Mouse (Mus musculus): Measurements from ENCODE around the gene Opn1sw. TPM values are rescaled to one million over a fixed set of nuclear protein-coding genes. Genes with fewer than 3 reads are reported as not detected.
"Not testable (repeated sequence)": the region's sequence is repeated elsewhere in the genome, so short reads cannot be mapped to it uniquely, and the experiment has no call there.

Opn1sw gene
- polyA plus RNA-seq, 1 experiment from 2014 or later: 0.32 TPM

DNA sequence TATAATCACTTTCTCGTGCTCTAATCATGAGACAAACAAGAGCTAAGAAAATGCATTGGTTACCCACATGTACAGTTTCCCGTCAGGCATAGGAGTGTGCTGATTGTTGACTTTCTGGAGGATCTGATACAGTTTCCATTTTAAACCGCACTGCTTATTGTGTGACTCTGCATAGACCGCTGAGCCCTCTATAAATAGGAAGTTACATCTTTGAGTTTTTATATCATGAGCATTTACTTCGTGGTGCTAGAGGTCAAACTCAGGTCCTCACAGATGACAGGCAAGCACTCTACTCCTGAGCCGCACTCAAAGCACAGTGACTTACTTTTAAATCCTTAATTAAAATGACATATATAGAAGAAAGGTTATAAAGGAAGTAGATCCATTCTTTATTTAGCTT, 28.1 kb downstream of the Opn1sw start:
- ATAC-seq (ENCODE audit: low FRiP score): no peak
- no peak overlapping the region for H3K4me3 ChIP-seq
- H3K9me3 ChIP-seq: no peaks in the 10 kb centered on the region
- no peak overlapping the region for H3K4me2 ChIP-seq
- 92% methylated on average over 6 of the region's 6 CpGs for WGBS
- no peaks in the 10 kb centered on the region for H3K27me3 ChIP-seq
- H3K27ac ChIP-seq: no peak overlapping the region
- H3K4me1 ChIP-seq (replicated peaks): peaks cover 5% of the 10 kb centered on the region; the same call in 1 of the 2 replicates
- H3K9ac ChIP-seq: no peak overlapping the region
- peaks cover 27% of the 10 kb centered on the region for H3K36me3 ChIP-seq

DNA sequence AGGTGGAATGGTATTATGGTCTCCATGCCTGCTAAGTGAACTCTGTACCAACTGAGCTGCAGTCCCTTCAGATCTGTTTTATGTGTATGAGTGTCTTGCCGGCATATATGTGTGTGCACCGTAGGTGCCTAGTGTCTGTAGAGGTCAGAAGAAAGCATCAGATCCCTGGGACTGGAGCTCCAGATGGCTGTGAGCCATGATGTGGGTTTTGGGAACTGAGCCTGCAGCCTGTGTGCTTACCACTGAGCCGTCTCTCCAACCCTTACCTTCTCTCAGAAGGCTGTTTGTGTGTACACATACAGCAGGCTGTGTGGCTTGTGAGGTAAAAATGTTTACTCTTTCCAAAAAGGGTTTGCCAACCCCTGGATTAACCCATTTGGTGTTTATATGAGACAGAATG, 28.9 kb downstream of the Opn1sw start:
- ATAC-seq (ENCODE audit: low FRiP score): no peak
- peaks cover 27% of the 10 kb centered on the region for H3K36me3 ChIP-seq
- no peak overlapping the region for H3K9ac ChIP-seq
- H3K27ac ChIP-seq: no peak overlapping the region
- H3K4me1 ChIP-seq (replicated peaks): peaks cover 5% of the 10 kb centered on the region; the same call in 1 of the 2 replicates
- no peak overlapping the region for H3K4me2 ChIP-seq
- 97% methylated on average over 3 of the region's 3 CpGs for WGBS
- no peaks in the 10 kb centered on the region for H3K27me3 ChIP-seq
- H3K4me3 ChIP-seq: no peak overlapping the region
- H3K9me3 ChIP-seq: no peaks in the 10 kb centered on the region

DNA sequence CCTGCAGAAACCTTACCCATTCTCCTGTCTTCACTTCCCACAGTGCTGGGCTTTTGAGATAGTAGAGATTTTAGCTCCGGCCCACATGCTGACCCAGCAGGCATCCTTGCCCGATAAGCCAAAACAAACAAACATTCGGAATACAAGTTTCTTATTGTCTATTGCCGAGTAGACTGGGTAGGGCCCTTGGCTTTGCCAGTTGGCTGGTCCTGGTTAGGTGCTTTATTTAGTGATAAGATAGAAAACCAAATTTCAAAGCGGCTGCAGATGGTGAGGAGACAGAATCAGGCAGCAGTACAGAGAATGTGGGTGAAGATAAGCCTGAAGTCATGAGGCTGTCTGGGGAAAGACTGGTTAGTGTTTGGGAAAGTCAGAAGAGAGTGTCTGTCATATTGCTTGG, 35.5 kb downstream of the Opn1sw start:
- peaks cover 13% of the 10 kb centered on the region for H3K36me3 ChIP-seq
- no peak for ATAC-seq (ENCODE audit: low FRiP score)
- H3K4me2 ChIP-seq: no peak overlapping the region
- H3K9ac ChIP-seq: no peak overlapping the region
- H3K4me1 ChIP-seq (replicated peaks): peaks cover 20% of the 10 kb centered on the region
- no peak overlapping the region for H3K27ac ChIP-seq
- H3K4me3 ChIP-seq: no peak overlapping the region
- no peaks in the 10 kb centered on the region for H3K9me3 ChIP-seq
- no peaks in the 10 kb centered on the region for H3K27me3 ChIP-seq
- WGBS: 55% methylated on average over 5 of the region's 5 CpGs

DNA sequence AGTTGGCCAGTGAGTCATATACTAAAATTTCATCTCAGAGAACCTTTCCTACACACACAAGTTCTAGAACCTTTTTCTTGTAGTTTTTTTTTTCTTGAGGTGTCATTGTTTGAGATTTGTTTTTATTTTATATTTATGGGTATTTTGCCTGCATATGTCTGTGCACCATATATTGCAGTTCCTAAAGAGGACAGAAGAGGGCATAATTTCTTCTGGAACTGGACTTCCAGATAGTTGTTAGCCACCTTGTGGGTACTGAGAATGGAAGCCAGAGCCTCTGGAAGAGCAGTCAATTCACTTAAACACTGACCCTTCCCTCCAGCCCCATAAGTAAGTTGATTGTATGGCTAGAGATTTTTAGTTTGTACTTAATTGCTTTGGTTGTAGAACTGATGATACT, 36.7 kb downstream of the Opn1sw start:
- Histone ChIP-seq H3K4me2 (no peak overlapping the region), H3K9ac (no peak overlapping the region), H3K27ac (no peak overlapping the region), H3K27me3 (no peaks in the 10 kb centered on the region), H3K36me3 (peaks cover 3% of the 10 kb centered on the region), H3K4me1 (replicated peaks) (peaks cover 25% of the 10 kb centered on the region), H3K4me3 (no peak overlapping the region), H3K9me3 (no peaks in the 10 kb centered on the region)
- ATAC-seq (ENCODE audit: low FRiP score): no peak

DNA sequence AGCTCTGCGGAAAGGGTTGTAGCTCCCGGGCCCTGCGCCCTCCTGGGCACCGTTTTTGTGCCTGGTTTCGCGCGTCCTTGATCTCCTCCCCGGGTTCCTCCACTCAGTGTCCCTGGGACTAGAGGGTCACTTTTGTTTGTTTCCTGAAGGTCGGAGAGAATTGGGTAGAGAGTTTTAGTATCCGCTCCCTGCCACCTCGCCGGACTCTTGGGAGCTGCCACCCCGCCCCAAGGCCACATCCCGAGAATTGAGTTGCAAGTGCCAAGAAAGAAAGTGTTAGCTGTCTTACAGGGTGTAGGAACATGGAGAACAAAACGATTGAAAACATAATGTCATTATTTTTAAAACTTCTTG, 39.9 kb downstream of the Opn1sw start:
- Histone ChIP-seq H3K4me1 (replicated peaks) (peaks cover 25% of the 10 kb centered on the region), H3K27me3 (peaks cover under 1% of the 10 kb centered on the region; the same call in 1 of the 2 replicates), H3K36me3 (no peaks in the 10 kb centered on the region), H3K4me2 (peak overlapping the region; percentile 87), H3K9ac (peak overlapping the region; percentile 92), H3K4me3 (peak overlapping the region; percentile 89), H3K27ac (peak overlapping the region; percentile 83), H3K9me3 (no peaks in the 10 kb centered on the region)
- no peak; the same call in 1 of the 2 replicates for ATAC-seq (ENCODE audit: low FRiP score)
- under 1% methylated on average over 15 of the region's 15 CpGs for WGBS

DNA sequence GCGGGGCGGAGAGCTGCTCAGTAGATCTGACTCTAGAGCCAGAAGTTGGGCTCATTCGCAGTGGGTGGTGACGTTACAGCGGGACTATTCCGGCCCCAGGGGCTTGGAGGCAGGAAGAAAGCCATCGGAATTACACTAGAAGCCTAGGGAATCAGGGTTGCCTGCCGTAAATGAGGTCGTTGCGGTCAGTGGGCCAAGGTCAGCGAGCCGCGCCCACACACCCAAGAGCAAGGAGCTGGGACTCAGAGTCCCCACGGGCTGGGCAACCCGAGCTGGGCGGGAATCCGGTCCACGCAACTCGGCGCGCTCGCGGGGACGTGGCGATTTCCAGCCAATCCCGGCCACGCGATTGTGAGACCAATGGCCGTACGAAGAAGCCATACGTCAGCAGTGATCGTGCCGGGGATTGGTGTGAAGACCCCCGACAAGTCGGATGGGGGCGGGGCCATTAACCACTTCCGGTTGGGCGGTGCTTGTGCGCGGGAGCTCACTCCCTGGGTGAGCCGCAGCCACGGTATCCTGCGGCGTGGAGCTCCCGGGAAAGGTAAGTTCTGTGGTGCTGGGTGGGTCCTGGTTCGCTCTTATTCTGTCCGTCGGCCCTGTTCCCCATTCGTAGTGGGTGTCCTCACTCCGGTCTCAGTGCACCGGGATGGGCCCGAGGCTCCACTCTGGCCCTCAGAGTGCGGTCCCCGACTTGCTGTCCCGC, 40.5 kb downstream of the Opn1sw start, which contains the start of gene Calu:
TSS of gene Calu (plus strand) at position 405 of the 706 bp plus-strand sequence.
- Histone ChIP-seq H3K27ac (peak within 1 kb of the TSS; percentile 83), H3K9ac (peak within 1 kb of the TSS; percentile 92), H3K9me3 (no peaks in the 10 kb centered on the region), H3K4me2 (peak within 1 kb of the TSS; percentile 87), H3K4me1 (replicated peaks) (peaks cover 22% of the 10 kb centered on the region), H3K36me3 (no peaks in the 10 kb centered on the region), H3K4me3 (peak within 1 kb of the TSS; percentile 89), H3K27me3 (peaks cover 5% of the 10 kb centered on the region)
- whole genome bisulfite sequencing: under 1% methylated on average over 55 of the region's 55 CpGs
- peak; percentile 100 for ATAC-seq (ENCODE audit: low FRiP score)

DNA sequence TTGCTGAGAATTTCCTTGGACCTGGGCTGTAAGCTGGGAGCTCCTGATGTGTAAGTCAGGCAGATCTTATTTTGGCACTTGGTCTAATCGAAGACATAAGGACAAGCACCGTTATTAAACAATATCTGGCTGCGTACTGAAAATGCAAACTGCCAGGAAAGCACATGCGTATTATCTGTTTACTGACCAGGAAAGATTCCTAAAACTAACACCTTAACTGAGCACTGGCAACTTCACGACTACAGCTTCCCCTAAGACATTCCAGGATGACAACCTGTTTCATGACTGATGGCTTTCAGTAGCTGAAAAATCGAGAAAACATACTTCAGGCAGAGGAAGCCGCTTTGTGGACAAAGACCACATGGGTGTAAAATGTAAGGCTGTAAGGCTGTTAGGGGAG, 41.1 kb downstream of the Opn1sw start:
- Histone ChIP-seq H3K36me3 (no peaks in the 10 kb centered on the region), H3K27me3 (peaks cover 5% of the 10 kb centered on the region), H3K9me3 (no peaks in the 10 kb centered on the region), H3K27ac (peak overlapping the region; percentile 83), H3K9ac (peak overlapping the region; percentile 76), H3K4me3 (peak overlapping the region; percentile 89), H3K4me2 (peak overlapping the region; percentile 80), H3K4me1 (replicated peaks) (peaks cover 19% of the 10 kb centered on the region)
- no peak for ATAC-seq (ENCODE audit: low FRiP score)
- 47% methylated on average over 7 of the region's 7 CpGs for WGBS

DNA sequence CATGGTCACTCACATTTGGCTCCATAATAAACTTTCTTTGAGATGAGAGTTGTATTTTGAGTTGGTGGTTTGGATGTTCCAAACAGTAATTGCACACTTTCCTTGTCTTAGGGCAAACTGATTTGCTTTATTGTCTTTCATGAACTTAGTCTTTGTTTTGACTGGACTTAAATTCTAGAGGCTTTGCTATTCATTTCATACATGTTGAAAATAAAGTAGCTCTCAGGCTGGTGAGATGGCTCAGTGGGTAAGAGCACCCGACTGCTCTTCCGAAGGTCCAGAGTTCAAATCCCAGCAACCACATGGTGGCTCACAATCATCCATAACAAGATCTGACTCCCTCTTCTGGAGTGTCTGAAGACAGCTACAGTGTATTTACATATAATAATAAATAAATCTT, 41.8 kb downstream of the Opn1sw start:
- WGBS: 95% methylated on average over 2 of the region's 2 CpGs

DNA sequence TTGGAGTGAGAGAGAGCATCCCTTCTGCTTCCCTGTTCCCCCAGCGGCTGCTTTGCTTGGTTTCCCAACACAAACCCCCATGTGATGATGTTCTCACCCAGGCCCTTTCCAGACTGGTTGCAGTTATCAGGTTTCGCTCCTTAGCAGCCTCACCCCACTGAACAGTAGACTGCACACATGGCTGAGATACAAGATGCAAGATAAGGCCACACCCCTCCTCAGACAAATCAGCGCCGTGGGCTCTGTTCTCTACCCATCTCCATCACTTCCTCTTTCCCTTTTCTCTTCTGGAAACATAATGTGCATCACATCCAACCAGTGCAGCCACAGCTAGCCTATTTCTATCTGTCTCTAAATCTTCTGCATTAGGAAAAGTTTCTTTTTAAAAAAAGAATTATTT, 58.8 kb downstream of the Opn1sw start:
- no peak overlapping the region for H3K9ac ChIP-seq
- no peaks in the 10 kb centered on the region for H3K9me3 ChIP-seq
- 81% methylated on average over 4 of the region's 4 CpGs for WGBS
- no peak overlapping the region for H3K4me3 ChIP-seq
- no peaks in the 10 kb centered on the region for H3K27me3 ChIP-seq
- no peaks in the 10 kb centered on the region for H3K36me3 ChIP-seq
- H3K4me2 ChIP-seq: no peak overlapping the region
- ATAC-seq (ENCODE audit: low FRiP score): no peak
- no peaks in the 10 kb centered on the region for H3K4me1 ChIP-seq (replicated peaks)
- no peak overlapping the region for H3K27ac ChIP-seq

More for the DNA sequence above, 41.8 kb downstream of the Opn1sw start:
- H3K36me3 ChIP-seq; H3K27me3 ChIP-seq; H3K27ac ChIP-seq; H3K9me3 ChIP-seq; H3K9ac ChIP-seq; H3K4me2 ChIP-seq; H3K4me3 ChIP-seq; ATAC-seq (ENCODE audit: low FRiP score): not testable (repeated sequence)
- H3K4me1 ChIP-seq (replicated peaks): peaks cover 19% of the 10 kb centered on the region

DNA sequence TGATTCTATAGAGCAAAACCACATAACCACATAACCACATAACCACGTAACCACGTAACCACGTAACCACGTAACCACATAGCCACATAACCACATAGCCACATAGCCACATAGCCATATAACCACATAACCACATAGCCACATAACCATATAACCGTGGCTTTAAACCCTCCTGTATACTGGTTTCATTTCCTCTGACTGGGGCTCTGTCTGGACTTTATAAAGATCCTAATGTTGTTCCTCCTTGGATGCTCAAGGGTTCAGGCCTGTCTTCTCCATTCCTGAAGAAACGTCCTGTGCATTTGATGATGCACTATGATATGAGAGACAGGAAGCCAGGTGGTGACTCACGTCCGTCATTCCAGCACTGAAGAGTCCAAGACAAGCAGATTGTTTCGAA, 61.3 kb downstream of the Opn1sw start:
- H3K27me3 ChIP-seq: no peaks in the 10 kb centered on the region
- no peak for ATAC-seq (ENCODE audit: low FRiP score)
- WGBS: 93% methylated on average over 9 of the region's 9 CpGs
- H3K27ac ChIP-seq: no peak overlapping the region
- H3K9me3 ChIP-seq: no peaks in the 10 kb centered on the region
- no peak overlapping the region for H3K4me3 ChIP-seq
- H3K4me1 ChIP-seq (replicated peaks): no peaks in the 10 kb centered on the region
- H3K36me3 ChIP-seq: no peaks in the 10 kb centered on the region
- H3K4me2 ChIP-seq: no peak overlapping the region
- no peak overlapping the region for H3K9ac ChIP-seq

Small RNA genes within 50 kb of the gene (microRNA-seq; reads per million reads assigned to microRNA genes)
- gene Gm26220 (0.93 reads per million), gene Gm44354 (not detected)

Other genes with a start within 250 kb of the Opn1sw start
- gene Rbm28, start 223.5 kb downstream of the Opn1sw start, polyA plus RNA-seq (2015; fragmentation: Nextera tagmentation; extraction: Ambion mirVana): 41.2 and 41.5 TPM in 2 replicates
- gene Prrt4, start 208.9 kb downstream of the Opn1sw start, polyA plus RNA-seq (2015; fragmentation: Nextera tagmentation; extraction: Ambion mirVana): 4.7 and 4.8 TPM in 2 replicates
- gene Impdh1, start 172.1 kb downstream of the Opn1sw start, polyA plus RNA-seq (2015; fragmentation: Nextera tagmentation; extraction: Ambion mirVana): 58.1 and 65.5 TPM in 2 replicates
- gene Hilpda, start 116.0 kb downstream of the Opn1sw start, polyA plus RNA-seq (2015; fragmentation: Nextera tagmentation; extraction: Ambion mirVana): 31.8 and 36.6 TPM in 2 replicates
- gene Fam71f2, start 108.9 kb downstream of the Opn1sw start, polyA plus RNA-seq (2015; fragmentation: Nextera tagmentation; extraction: Ambion mirVana): 0.47 and 0.53 TPM in 2 replicates
- gene Fam71f1, start 69.3 kb downstream of the Opn1sw start, polyA plus RNA-seq (2015; fragmentation: Nextera tagmentation; extraction: Ambion mirVana): not detected in 2 replicates
- gene Calu, start 40.4 kb downstream of the Opn1sw start, polyA plus RNA-seq (2015; fragmentation: Nextera tagmentation; extraction: Ambion mirVana): 164 and 168 TPM in 2 replicates
- gene Ccdc136, start 7.8 kb upstream of the Opn1sw start, polyA plus RNA-seq (2015; fragmentation: Nextera tagmentation; extraction: Ambion mirVana): 38.3 and 46.1 TPM in 2 replicates
- 5.0 and 5.8 TPM in 2 replicates for gene Flnc, start 44.8 kb upstream of the Opn1sw start, polyA plus RNA-seq (2015; fragmentation: Nextera tagmentation; extraction: Ambion mirVana)
- 337 and 340 TPM in 2 replicates for gene Atp6v1f, start 79.2 kb upstream of the Opn1sw start, polyA plus RNA-seq (2015; fragmentation: Nextera tagmentation; extraction: Ambion mirVana)
- 0.57 and 1.0 TPM in 2 replicates for gene Atp6v1fnb, start 83.0 kb upstream of the Opn1sw start, polyA plus RNA-seq (2015; fragmentation: Nextera tagmentation; extraction: Ambion mirVana)
- 20.1 and 20.5 TPM in 2 replicates for gene Kcp, start 119.5 kb upstream of the Opn1sw start, polyA plus RNA-seq (2015; fragmentation: Nextera tagmentation; extraction: Ambion mirVana)
- gene Irf5, start 138.2 kb upstream of the Opn1sw start, polyA plus RNA-seq (2015; fragmentation: Nextera tagmentation; extraction: Ambion mirVana): 2.1 and 2.7 TPM in 2 replicates
- 92.0 and 95.9 TPM in 2 replicates for gene Tnpo3, start 221.4 kb upstream of the Opn1sw start, polyA plus RNA-seq (2015; fragmentation: Nextera tagmentation; extraction: Ambion mirVana)